Mouse (Mus musculus): ENCODE measurements around the gene Ncaph. TPM values are rescaled to one million over a fixed set of nuclear protein-coding genes. Genes with fewer than 3 reads are reported as not detected.
"Not testable (repeated sequence)": the region's sequence is repeated elsewhere in the genome, so short reads cannot be mapped to it uniquely, and the experiment has no call there.

Gene Ncaph
- polyA plus RNA-seq, 1 experiment from 2014 or later: 105 TPM

GRCm38 (mm10) chr2:127138449-127138848 is 4.7 kb upstream of the Ncaph start:
- 93% methylated on average over 4 of the region's 4 CpGs for WGBS
- H3K36me3 ChIP-seq (replicated peaks): peaks cover 28% of the 10 kb centered on the region
- no peaks in the 10 kb centered on the region for H3K27me3 ChIP-seq
- H3K9me3 ChIP-seq: no peaks in the 10 kb centered on the region
- ATAC-seq (ENCODE audit: low FRiP score): no peak
- H3K9ac ChIP-seq: no peak overlapping the region
- H3K27ac ChIP-seq: 0 out of 2 replicates have a peak overlapping the region, but pooled peaks have one; percentile 20
- peaks cover 44% of the 10 kb centered on the region for H3K4me1 ChIP-seq
- H3K4me2 ChIP-seq: no peak overlapping the region
- no peak overlapping the region for H3K4me3 ChIP-seq (replicated peaks)

DNA sequence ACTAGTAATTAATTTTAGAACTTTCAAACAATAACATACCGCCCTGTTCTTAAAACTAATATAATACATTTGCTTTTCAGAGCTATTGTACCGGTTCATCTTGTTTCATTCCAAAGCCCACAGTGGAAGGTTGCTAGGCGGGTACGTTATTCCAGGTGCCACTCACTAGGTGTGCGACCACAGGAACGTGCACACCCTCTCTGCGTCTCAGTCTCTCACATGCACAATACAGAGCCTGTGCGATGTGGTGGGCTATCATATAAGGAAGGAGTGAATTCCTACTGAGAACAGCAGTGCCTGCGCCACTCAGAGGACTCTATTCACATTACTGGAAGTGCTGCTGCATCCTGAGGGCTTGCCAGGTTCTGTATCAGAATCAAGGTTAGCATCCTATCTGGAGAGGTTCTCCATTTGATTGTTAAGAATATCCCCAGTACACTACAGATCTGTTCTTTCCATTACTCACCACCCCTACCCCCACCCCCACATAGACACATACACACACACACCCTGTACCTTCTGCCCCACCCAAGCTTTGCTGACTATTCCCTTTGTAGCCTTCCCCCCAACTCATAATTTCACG is 4.2 kb upstream of the Ncaph start:
- H3K27ac ChIP-seq: 0 out of 2 replicates have a peak overlapping the region, but pooled peaks have one; percentile 20

GRCm38 (mm10) chr2:127136979-127137378 is 3.2 kb upstream of the Ncaph start:
- 6% methylated on average over 5 of the region's 5 CpGs for WGBS
- Histone ChIP-seq H3K36me3 (replicated peaks) (peaks cover 28% of the 10 kb centered on the region), H3K4me2 (peak overlapping the region; percentile 30), H3K4me1 (peaks cover 45% of the 10 kb centered on the region), H3K4me3 (replicated peaks) (no peak overlapping the region), H3K27me3 (no peaks in the 10 kb centered on the region), H3K9me3 (no peaks in the 10 kb centered on the region), H3K27ac (peak overlapping the region; percentile 89), H3K9ac (no peak overlapping the region)
- peak; percentile 55 for ATAC-seq (ENCODE audit: low FRiP score)

More for the DNA sequence above, 4.2 kb upstream of the Ncaph start:
- H3K27me3 ChIP-seq: no peaks in the 10 kb centered on the region
- H3K9ac ChIP-seq: no peak overlapping the region
- WGBS: 80% methylated on average over 10 of the region's 10 CpGs
- no peak overlapping the region for H3K4me3 ChIP-seq (replicated peaks)
- H3K4me2 ChIP-seq: no peak overlapping the region
- H3K36me3 ChIP-seq (replicated peaks): peaks cover 28% of the 10 kb centered on the region
- H3K4me1 ChIP-seq: peaks cover 45% of the 10 kb centered on the region
- no peak for ATAC-seq (ENCODE audit: low FRiP score)
- H3K9me3 ChIP-seq: no peaks in the 10 kb centered on the region

GRCm38 (mm10) chr2:127135255-127135654 is 1.5 kb upstream of the Ncaph start:
- H3K36me3 ChIP-seq (replicated peaks): peaks cover 13% of the 10 kb centered on the region
- not testable (repeated sequence) for H3K9me3 ChIP-seq; H3K4me2 ChIP-seq; H3K4me3 ChIP-seq (replicated peaks); H3K9ac ChIP-seq; H3K27me3 ChIP-seq; H3K27ac ChIP-seq; ATAC-seq (ENCODE audit: low FRiP score)
- 47% methylated on average over 3 of the region's 3 CpGs for WGBS
- peaks cover 51% of the 10 kb centered on the region for H3K4me1 ChIP-seq

DNA sequence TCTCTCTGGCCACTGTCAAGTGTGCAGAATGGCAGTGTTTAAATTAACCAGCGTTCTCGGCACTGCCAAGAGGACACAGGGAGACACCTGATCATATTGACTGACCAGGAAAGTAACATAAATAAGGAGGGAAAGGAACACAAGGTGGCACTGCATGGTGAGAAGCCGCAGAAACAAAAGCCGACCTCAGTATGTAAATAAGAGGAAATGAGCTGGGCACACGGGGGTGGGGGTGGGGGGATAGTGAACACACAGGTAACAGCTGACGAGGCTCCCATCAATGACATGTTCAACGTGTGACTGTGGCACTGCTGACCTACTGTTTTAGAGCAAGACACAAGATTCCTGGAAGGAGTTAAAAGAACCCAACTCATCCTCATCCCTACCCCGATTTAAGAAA is 2.4 kb downstream of the Ncaph start:
- H3K36me3 ChIP-seq (replicated peaks): peaks cover 14% of the 10 kb centered on the region
- no peak overlapping the region for H3K27ac ChIP-seq
- H3K4me2 ChIP-seq: peak overlapping the region; percentile 73; the same call in 1 of the 2 replicates
- H3K4me3 ChIP-seq (replicated peaks): no peak overlapping the region
- 88% methylated on average over 8 of the region's 8 CpGs for WGBS
- ATAC-seq (ENCODE audit: low FRiP score): no peak
- H3K27me3 ChIP-seq: no peaks in the 10 kb centered on the region
- peaks cover 35% of the 10 kb centered on the region for H3K4me1 ChIP-seq
- H3K9me3 ChIP-seq: no peaks in the 10 kb centered on the region
- no peak overlapping the region for H3K9ac ChIP-seq

DNA sequence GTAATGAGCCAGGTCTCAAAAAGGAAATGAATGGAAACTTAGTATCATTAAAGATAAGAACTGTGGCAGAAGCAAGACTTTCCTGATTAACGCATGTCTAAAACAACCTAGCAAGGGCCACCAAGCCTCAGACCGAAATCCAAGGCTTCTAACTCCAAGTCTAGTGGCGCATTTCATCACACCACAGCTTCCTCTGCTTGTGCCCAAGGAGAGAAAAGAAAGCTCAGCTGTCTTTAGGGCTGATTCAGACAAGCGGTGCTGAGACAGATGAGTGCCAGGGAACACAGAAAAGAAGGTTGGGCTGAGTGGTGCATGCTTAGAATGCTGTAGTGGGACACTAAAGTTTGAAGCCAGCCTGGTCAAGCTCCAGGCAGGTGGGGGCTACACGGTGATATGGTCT is 4.8 kb downstream of the Ncaph start:
- Histone ChIP-seq H3K27ac (no peak overlapping the region), H3K4me2 (no peak overlapping the region), H3K9me3 (no peaks in the 10 kb centered on the region), H3K9ac (no peak overlapping the region), H3K27me3 (no peaks in the 10 kb centered on the region), H3K4me3 (replicated peaks) (no peak overlapping the region), H3K4me1 (peaks cover 23% of the 10 kb centered on the region), H3K36me3 (replicated peaks) (peaks cover 38% of the 10 kb centered on the region)
- ATAC-seq (ENCODE audit: low FRiP score): no peak
- WGBS: 92% methylated on average over 5 of the region's 5 CpGs

DNA sequence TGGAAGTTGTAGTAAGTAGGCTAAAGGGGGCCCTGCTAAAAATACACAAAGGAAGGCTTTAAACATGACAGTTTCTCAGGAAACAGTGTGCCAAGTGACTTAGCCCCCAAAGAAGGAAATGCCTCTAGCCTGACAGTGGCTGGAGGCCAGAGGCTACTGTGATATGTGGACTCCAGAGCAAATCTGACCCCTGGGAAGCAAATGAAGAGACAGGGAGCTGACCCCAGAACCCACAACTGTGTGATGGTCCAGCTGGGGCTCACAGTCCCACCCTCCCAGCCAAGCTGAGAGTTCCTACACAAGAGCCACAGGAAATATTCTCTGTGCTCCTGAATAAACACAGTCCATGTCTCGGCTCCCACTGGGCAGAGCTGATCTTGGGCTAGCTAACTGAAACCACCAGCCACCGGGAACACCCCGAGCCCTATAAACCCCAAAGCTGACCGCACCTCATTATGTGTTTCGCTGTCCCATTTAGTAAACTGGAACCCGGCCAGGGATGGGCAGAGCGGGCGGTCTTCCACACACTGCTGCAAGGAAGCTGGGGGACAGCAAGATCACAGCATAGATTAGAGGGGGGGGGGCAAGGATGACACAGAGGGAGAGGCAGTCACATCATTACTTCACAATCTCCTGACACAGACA is 12.0 kb downstream of the Ncaph start:
- H3K27me3 ChIP-seq: no peaks in the 10 kb centered on the region
- 93% methylated on average over 8 of the region's 8 CpGs for WGBS
- no peak overlapping the region for H3K9ac ChIP-seq
- no peak overlapping the region for H3K4me2 ChIP-seq
- ATAC-seq (ENCODE audit: low FRiP score): no peak
- peaks cover 92% of the 10 kb centered on the region for H3K36me3 ChIP-seq (replicated peaks)
- no peaks in the 10 kb centered on the region for H3K4me1 ChIP-seq
- H3K9me3 ChIP-seq: no peaks in the 10 kb centered on the region
- peak overlapping the region; percentile 19; the same call in 1 of the 2 replicates for H3K27ac ChIP-seq
- no peak overlapping the region for H3K4me3 ChIP-seq (replicated peaks)

DNA sequence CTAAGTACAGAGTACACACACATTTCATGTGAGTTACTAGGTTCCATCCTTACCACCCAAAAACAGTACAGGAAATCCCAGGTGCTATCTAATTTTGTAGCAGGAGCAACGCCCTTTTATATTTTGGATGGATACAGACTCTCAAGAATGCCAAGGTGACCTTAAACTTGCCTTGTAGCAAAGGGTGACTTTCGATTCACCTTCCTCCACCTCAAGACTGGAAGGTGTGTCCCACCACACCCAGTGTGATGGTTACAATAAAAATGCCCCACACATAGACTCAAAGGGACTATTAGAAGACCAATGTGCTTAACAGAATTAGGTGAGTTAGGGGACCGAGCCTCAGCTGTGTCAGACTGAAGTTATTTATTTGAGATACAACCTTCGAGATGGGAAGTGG is 24.8 kb downstream of the Ncaph start:
- WGBS: 93% methylated on average over 4 of the region's 4 CpGs
- Histone ChIP-seq H3K27ac (no peak overlapping the region), H3K4me3 (replicated peaks) (no peak overlapping the region), H3K4me2 (no peak overlapping the region), H3K27me3 (no peaks in the 10 kb centered on the region), H3K4me1 (no peaks in the 10 kb centered on the region), H3K36me3 (replicated peaks) (peaks cover 92% of the 10 kb centered on the region), H3K9me3 (no peaks in the 10 kb centered on the region), H3K9ac (no peak overlapping the region)
- no peak for ATAC-seq (ENCODE audit: low FRiP score)

DNA sequence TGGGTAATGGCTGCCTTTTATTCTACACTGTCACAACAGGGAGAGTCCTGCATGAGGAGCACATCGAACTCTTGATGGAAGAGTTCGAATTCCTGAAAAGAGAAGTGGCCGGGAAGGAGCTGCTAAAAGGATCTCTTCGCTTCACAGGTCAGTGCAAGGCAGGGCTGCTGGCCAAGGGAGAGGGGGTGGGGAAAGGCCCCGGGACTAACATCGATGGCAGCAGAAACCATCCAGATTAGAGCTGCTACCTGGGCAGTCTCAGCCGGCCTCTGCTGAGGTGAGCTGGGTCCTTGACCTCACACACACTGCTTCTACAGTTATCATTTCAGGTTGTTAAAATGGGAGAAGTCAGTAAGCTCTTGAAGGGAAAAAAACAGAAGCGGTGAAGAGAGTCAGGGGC is 41.8 kb downstream of the Ncaph start:
- no peak overlapping the region for H3K27ac ChIP-seq
- no peaks in the 10 kb centered on the region for H3K27me3 ChIP-seq
- WGBS: 82% methylated on average over 8 of the region's 8 CpGs
- no peak overlapping the region for H3K4me3 ChIP-seq (replicated peaks)
- no peak for ATAC-seq (ENCODE audit: low FRiP score)
- no peaks in the 10 kb centered on the region for H3K36me3 ChIP-seq (replicated peaks)
- no peak overlapping the region for H3K4me2 ChIP-seq
- H3K4me1 ChIP-seq: no peaks in the 10 kb centered on the region
- no peak overlapping the region for H3K9ac ChIP-seq
- H3K9me3 ChIP-seq: no peaks in the 10 kb centered on the region

- H3K4me3 ChIP-seq (replicated peaks); H3K9ac ChIP-seq; ATAC-seq (ENCODE audit: low FRiP score); H3K4me1 ChIP-seq; H3K36me3 ChIP-seq (replicated peaks); H3K27me3 ChIP-seq; H3K9me3 ChIP-seq; H3K4me2 ChIP-seq; H3K27ac ChIP-seq: not testable (repeated sequence)
Observed at GRCm38 (mm10) chr2:127090151-127090550, 43.6 kb downstream of the Ncaph start.

DNA sequence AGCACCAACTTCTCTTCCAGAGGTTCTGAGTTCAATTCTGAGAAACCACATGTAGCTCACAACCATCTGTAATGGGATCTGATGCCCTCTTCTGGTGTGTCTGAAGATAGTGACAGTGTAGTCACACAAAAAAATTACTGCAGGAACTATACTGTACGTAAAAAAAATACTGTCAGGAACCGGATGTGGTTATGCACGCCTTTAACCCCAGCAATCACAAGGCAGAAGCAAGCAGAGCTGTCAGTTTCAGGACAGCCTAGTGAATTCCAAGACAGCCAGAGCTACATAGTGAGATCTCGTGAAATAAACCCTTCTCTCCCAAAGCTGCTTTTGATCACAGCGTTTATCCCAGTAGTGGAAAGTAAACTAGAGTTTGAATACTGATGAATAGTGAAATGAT is 47.5 kb downstream of the Ncaph start:
- H3K27ac ChIP-seq: no peak overlapping the region
- H3K36me3 ChIP-seq (replicated peaks): 0 out of 2 replicates have a peak, but pooled peaks cover 4% of the 10 kb centered on the region
- ATAC-seq (ENCODE audit: low FRiP score): no peak
- H3K9me3 ChIP-seq: no peaks in the 10 kb centered on the region
- H3K4me1 ChIP-seq: no peaks in the 10 kb centered on the region
- WGBS: 93% methylated on average over 5 of the region's 5 CpGs
- no peak overlapping the region for H3K4me3 ChIP-seq (replicated peaks)
- no peaks in the 10 kb centered on the region for H3K27me3 ChIP-seq
- no peak overlapping the region for H3K9ac ChIP-seq
- H3K4me2 ChIP-seq: no peak overlapping the region

GRCm38 (mm10) chr2:127080591-127081218 is 53.0 kb downstream of the Ncaph start:
- Histone ChIP-seq H3K4me1 (no peaks in the 10 kb centered on the region), H3K9me3 (no peaks in the 10 kb centered on the region), H3K4me3 (replicated peaks) (no peak overlapping the region), H3K27me3 (no peaks in the 10 kb centered on the region), H3K4me2 (no peak overlapping the region), H3K36me3 (replicated peaks) (no peaks in the 10 kb centered on the region), H3K9ac (no peak overlapping the region), H3K27ac (no peak overlapping the region)
- 89% methylated on average over 11 of the region's 11 CpGs for WGBS
- no peak for ATAC-seq (ENCODE audit: low FRiP score)
